Mouse (Mus musculus) hindbrain, embryonic 14.5 days (tissue): Measurements from ENCODE around the gene Dgkq. TPM values are rescaled to one million over a fixed set of nuclear protein-coding genes. Genes with fewer than 3 reads are reported as not detected.

ENCODE experiments used
- ATAC-seq: fragments of 200-750 bp; cut with Nextera tagmentation; 2 replicates; pipeline ENCODE4 v1.8.0; 2017; ENCODE audit warnings: moderate number of reproducible peaks, mild to moderate bottlenecking, moderate TSS enrichment, moderate library complexity; ENCODE audit not compliant: low FRiP score
- DNase-seq: peaks from one replicate; pipeline ENCODE4 v3.0.0-alpha.2; 2015; ENCODE audit warnings: low spot score
- H3K27ac ChIP-seq: fragments of 300-500 bp; sonication (generic); 2 replicates; pipeline ENCODE4 v1.5.1; 2014; ENCODE audit warnings: mild to moderate bottlenecking, moderate library complexity
- H3K27me3 ChIP-seq: fragments of 300-500 bp; sonication (generic); 2 replicates; pipeline ENCODE4 v1.6.1; 2014; ENCODE audit warnings: mild to moderate bottlenecking, low read length, mixed read lengths; ENCODE audit not compliant: control insufficient read depth, insufficient read depth
- H3K36me3 ChIP-seq: fragments of 300-500 bp; sonication (generic); replicated peaks from 2 replicates; pipeline ENCODE4 v1.6.1; 2014; ENCODE audit not compliant: control insufficient read depth, insufficient read depth
- H3K4me1 ChIP-seq: fragments of 300-500 bp; sonication (generic); replicated peaks from 2 replicates; pipeline ENCODE4 v1.6.1; 2014; ENCODE audit warnings: antibody characterized with exemption, low read length, mixed read lengths; ENCODE audit not compliant: control insufficient read depth, insufficient read depth
- H3K4me2 ChIP-seq: fragments of 300-500 bp; sonication (generic); replicated peaks from 2 replicates; pipeline ENCODE4 v1.6.1; 2014; ENCODE audit warnings: mild to moderate bottlenecking, moderate library complexity
- H3K4me3 ChIP-seq: fragments of 300-500 bp; sonication (generic); replicated peaks from 2 replicates; pipeline ENCODE4 v1.5.1; 2014; ENCODE audit warnings: mild to moderate bottlenecking, low read length
- H3K9ac ChIP-seq: fragments of 300-500 bp; sonication (generic); 2 replicates; pipeline ENCODE4 v1.6.1; 2014
- H3K9me3 ChIP-seq: fragments of 300-500 bp; sonication (generic); 2 replicates; pipeline ENCODE4 v1.6.1; 2016; ENCODE audit warnings: low read length; ENCODE audit not compliant: control insufficient read depth
- WGBS: fragments of 180-500 bp; shearing (Covaris S2); extraction: QIAGEN DNeasy Blood & Tissue Kit; methylation state at CpG from one replicate; pipeline ENCODE4 v1.1.7; 2014; 5-methylcytosine and 5-hydroxymethylcytosine counted together
- polyA plus RNA-seq: library from polyadenylated mRNA; unstranded; fragments of >200 nt; fragmentation: Nextera tagmentation; extraction: Ambion mirVana; gene quantifications from 2 replicates; pipeline ENCODE4 v1.2.1, GENCODE M21; 2014

Dgkq gene
- polyA plus RNA-seq, 1 experiment from 2014 or later: 25.3 TPM

DNA sequence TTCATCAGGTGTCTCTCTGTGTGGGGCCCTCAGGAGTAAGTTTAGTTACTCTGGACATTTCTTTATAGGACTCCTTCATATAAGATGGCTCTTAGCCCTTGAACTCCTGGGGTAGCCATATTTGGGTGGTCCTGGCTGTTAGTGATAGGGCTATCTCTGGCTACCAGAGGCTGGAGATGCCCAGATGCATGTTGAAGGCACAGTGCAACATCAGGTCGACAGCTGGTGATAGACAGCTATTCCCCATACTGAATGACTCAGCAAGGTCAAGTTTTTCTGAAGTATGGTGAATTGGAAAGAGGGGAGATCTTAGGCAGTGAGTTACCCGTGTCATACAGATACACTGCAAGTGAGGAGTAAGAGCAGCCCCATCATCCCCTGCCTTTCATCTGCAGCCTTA, 38.3 kb upstream of the Dgkq start:
- Histone ChIP-seq H3K4me3 (no peak overlapping the region), H3K27ac (no peak overlapping the region), H3K27me3 (no peaks in the 10 kb centered on the region), H3K4me1 (no peaks in the 10 kb centered on the region), H3K4me2 (no peak overlapping the region), H3K9ac (no peak overlapping the region), H3K36me3 (no peaks in the 10 kb centered on the region; the same call in 1 of the 2 replicates), H3K9me3 (no peaks in the 10 kb centered on the region)
- DNase-seq (no peak), ATAC-seq (no peak)
- 95% methylated on average over 2 of the region's 2 CpGs for whole genome bisulfite sequencing

DNA sequence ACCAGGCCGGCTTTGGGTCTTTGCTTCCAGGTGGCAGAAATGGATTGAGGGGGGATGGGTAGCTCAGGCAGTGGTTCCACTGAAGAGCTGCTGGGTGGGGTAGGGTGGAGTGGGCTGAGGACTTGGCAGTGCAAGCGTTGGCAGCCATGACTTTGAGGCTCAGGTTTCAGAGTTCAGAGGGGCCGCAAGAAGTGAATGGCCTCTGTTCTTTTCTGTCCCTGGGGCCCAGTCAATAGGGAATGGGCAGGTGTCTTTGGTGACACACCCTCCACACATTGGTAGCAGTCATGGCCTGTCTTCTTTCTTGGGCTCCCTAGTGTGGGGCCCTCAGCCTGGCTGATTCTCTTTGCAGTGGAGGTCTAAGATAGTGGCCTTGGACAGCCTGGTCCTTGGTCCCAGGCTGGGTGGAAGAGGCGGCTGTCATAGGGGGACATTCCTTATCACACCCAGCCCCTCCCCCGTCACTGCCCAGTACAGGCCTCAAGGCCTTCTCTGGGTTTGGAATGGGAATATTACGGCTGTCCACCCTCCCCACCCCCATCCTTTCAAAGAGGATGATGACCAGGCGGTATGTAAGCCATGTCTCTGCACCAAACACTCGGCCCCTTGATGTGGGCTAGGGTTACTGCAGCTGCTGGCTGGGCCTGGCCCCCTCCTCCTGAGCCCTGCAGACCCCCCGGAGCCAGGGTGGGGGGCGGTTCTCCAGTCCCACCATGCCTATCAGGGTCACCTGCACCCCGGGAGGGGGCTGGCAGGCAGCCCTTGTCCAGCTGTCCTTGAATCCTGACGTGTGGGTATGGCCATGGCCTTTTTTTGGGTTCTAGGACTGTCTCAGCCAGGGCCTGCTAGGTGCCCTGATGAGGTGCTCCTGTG, 34.5 kb upstream of the Dgkq start:
- Histone ChIP-seq H3K27ac (no peak overlapping the region), H3K4me2 (no peak overlapping the region), H3K27me3 (no peaks in the 10 kb centered on the region), H3K9me3 (no peaks in the 10 kb centered on the region), H3K36me3 (no peaks in the 10 kb centered on the region; the same call in 1 of the 2 replicates), H3K4me1 (no peaks in the 10 kb centered on the region), H3K4me3 (no peak overlapping the region), H3K9ac (no peak overlapping the region)
- ATAC-seq: no peak
- WGBS: 87% methylated on average over 12 of the region's 12 CpGs
- DNase-seq: no peak

DNA sequence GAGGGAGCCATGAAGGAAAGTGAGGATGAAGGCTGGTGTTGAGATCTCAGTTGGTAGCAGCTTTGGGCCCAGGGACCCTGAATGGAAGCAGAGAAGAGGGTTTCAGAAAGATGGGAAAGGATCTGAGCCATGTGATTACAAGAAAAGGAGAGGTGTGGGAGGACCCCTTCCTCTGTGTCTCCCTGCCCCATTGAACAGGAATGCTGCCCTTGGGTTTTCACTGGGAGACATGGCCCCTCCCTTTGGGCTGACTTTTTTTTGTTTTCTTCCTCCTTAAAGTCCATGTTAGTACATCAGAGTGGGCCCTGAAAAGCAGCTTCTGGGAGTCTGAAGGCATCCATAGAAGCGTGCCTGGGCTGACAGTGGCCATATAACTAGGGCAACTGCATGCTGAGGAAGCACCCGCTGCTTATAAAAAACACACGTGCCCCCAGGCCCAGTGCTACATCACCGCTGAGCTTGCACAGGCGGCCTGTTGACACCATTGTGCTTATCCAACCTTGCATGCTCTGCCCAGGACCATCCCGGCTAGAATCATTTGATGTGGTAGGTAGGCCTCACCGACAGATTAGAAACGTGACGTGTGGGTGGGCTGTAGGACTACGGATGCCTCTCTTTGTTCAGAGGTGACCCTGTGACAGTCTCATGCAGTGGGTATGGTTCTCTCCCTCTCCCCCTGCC, 32.0 kb upstream of the Dgkq start:
- no peak for DNase-seq

DNA sequence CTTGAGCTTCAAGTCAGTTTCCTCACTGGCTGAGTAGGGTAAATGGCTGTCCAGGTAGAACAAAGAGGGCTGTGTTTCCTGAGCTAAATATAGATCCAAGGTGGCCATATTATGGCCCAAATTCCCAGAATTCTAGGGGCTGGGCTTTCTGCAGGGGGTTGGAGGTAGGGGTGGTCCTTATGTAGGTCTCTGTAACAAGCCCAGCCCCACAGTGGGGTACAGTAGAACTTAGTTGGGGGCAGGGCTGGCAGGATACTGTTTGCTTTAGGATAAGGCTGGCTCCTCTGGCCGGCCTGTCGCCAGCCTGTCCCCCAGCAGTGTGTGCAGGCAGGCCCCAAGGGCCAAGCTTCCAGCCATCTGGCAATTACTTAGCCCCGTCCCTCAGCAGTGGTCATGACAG, 30.9 kb upstream of the Dgkq start:
- Histone ChIP-seq H3K4me2 (no peak overlapping the region), H3K36me3 (no peaks in the 10 kb centered on the region), H3K9me3 (no peaks in the 10 kb centered on the region), H3K9ac (no peak overlapping the region), H3K27ac (no peak overlapping the region), H3K4me1 (peaks cover 4% of the 10 kb centered on the region; the same call in 1 of the 2 replicates), H3K4me3 (no peak overlapping the region), H3K27me3 (peaks cover 4% of the 10 kb centered on the region; the same call in 1 of the 2 replicates)
- 48% methylated on average over 3 of the region's 3 CpGs for WGBS
- DNase-seq (no peak), ATAC-seq (no peak)

More for the DNA sequence above, 32.0 kb upstream of the Dgkq start:
- H3K27me3 ChIP-seq: no peaks in the 10 kb centered on the region
- 57% methylated on average over 10 of the region's 10 CpGs for WGBS
- no peaks in the 10 kb centered on the region for H3K9me3 ChIP-seq
- H3K9ac ChIP-seq: no peak overlapping the region
- no peak for ATAC-seq
- peaks cover 4% of the 10 kb centered on the region; the same call in 1 of the 2 replicates for H3K4me1 ChIP-seq
- no peak overlapping the region for H3K27ac ChIP-seq
- H3K4me2 ChIP-seq: no peak overlapping the region
- no peaks in the 10 kb centered on the region; the same call in 1 of the 2 replicates for H3K36me3 ChIP-seq
- no peak overlapping the region for H3K4me3 ChIP-seq

DNA sequence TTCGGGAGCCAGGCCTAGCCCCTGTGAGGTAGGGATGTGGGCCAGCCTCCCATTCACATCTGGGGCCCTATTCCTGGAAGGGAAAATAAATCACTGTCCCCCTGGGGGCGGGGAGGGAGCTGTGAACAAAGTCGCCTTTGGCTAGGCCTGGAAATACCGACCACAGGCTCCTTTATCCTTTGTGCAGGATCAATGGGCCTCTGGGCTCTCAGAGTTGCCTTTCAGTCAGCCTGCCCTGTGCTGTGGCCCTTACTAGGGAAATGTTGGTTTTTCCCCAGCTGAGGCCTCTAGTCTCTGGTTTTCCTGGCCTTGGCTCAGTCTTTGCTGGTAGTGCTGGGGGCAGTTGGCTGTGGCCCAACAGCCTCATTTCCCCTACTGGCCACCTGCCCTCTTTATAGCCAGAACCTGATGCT, 27.9 kb upstream of the Dgkq start:
- no peak overlapping the region for H3K9ac ChIP-seq
- DNase-seq (peak; percentile 52), ATAC-seq (peak; percentile 38; the same call in 1 of the 2 replicates)
- H3K9me3 ChIP-seq: no peaks in the 10 kb centered on the region
- no peak overlapping the region for H3K4me2 ChIP-seq
- 21% methylated on average over 4 of the region's 4 CpGs for WGBS
- peak overlapping the region; percentile 47 for H3K27ac ChIP-seq
- peaks cover 9% of the 10 kb centered on the region; the same call in 1 of the 2 replicates for H3K4me1 ChIP-seq
- no peaks in the 10 kb centered on the region for H3K36me3 ChIP-seq
- H3K4me3 ChIP-seq: no peak overlapping the region
- peaks cover 23% of the 10 kb centered on the region; the same call in 1 of the 2 replicates for H3K27me3 ChIP-seq

DNA sequence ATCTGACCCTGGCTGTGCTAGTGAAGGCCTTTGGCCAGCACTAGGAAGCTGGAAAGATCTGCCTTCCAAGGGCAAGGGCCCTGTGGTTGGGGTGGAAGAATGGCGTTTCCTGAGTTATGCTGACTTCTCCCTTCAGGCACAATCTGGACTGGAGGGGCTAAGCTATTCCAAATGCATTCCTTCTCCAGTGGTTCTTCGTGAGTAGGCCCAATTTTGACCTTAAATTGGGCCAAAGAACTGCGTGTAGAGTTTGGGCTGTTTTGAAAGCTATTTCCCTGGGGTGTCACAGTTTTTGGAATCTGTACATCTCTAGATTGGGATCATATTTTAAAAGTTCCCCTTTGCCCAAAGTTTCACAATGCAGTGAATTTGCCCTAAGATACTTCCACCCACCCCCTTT, 27.1 kb upstream of the Dgkq start:
- WGBS: 65% methylated on average over 3 of the region's 3 CpGs
- Histone ChIP-seq H3K4me2 (no peak overlapping the region), H3K9me3 (no peaks in the 10 kb centered on the region), H3K27me3 (peaks cover 30% of the 10 kb centered on the region; the same call in 1 of the 2 replicates), H3K4me3 (no peak overlapping the region), H3K9ac (no peak overlapping the region), H3K4me1 (peaks cover 9% of the 10 kb centered on the region; the same call in 1 of the 2 replicates), H3K27ac (peak overlapping the region; percentile 14; the same call in 1 of the 2 replicates), H3K36me3 (no peaks in the 10 kb centered on the region)
- DNase-seq: no peak
- ATAC-seq: no peak

DNA sequence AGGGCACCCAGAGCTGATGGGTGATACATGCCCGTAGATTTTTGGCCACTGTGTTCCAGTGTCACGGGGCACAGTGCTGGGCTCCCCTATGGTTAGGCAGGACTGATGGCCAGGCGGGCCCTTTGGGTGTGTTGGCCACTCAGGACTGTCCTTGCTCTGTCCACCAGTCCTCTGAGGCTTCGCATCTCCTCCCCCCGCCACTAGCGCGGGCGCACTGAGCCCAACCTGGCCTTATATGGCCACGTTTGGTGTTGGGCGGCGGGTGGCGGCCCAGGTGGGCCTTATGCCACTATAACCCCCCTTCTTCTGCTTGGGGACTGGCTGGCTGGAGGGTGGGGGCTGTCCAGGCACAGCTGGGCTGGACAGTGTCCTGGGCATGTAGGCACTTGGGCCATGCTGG, 26.4 kb upstream of the Dgkq start:
- no peak for ATAC-seq
- no peak for DNase-seq
- Histone ChIP-seq H3K9ac (no peak overlapping the region), H3K9me3 (no peaks in the 10 kb centered on the region), H3K4me3 (no peak overlapping the region), H3K27me3 (peaks cover 30% of the 10 kb centered on the region; the same call in 1 of the 2 replicates), H3K36me3 (no peaks in the 10 kb centered on the region), H3K4me2 (no peak overlapping the region), H3K27ac (no peak overlapping the region), H3K4me1 (peaks cover 9% of the 10 kb centered on the region; the same call in 1 of the 2 replicates)
- WGBS: 95% methylated on average over 12 of the region's 12 CpGs

DNA sequence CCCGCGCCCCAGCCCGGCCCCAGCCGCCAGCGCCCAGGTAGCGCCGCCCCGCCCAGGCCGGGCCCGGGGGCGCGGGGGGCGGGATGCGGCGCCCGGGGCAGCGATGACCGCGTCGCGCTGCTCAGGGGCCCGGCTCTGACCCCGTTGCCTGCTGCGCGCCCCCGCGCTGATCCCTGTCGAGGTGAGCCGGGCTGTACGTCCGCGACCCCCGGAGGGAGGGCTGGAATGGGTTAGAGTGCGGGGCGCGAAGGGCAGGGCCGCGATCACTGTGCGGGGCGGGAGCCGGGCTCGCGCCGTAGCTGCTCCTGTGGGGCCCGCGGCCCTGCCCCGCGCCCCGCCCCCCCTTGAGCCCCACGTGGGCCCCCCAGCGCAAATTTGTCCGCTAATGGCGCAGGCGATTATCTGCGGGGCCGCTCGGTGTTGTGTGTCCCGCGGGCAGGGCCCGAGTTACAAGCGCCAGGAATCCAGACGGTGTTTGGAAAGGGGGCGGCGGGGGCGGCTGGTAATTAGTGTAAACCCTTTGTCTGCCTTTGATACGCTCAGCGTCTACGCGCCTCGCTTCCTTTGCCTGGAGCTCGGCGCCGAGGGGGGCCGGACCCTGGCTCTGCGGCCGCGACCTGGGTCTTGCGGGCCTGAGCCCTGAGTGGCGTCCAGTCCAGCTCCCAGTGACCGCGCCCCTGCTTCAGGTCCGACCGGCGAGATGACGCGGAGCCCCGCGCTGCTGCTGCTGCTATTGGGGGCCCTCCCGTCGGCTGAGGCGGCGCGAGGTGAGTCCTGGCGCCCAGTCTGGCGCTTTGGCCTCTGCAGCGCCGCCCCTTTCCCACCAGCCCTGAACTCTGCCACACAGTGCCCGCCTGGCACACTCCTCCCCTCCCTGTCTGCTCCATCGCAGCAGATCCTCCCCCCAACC, 25.1 kb upstream of the Dgkq start:
- Histone ChIP-seq H3K27ac (no peak overlapping the region), H3K4me3 (peak overlapping the region; percentile 50), H3K27me3 (peaks cover 30% of the 10 kb centered on the region; the same call in 1 of the 2 replicates), H3K9ac (peak overlapping the region; percentile 50), H3K9me3 (no peaks in the 10 kb centered on the region), H3K36me3 (no peaks in the 10 kb centered on the region), H3K4me1 (peaks cover 9% of the 10 kb centered on the region; the same call in 1 of the 2 replicates), H3K4me2 (peak overlapping the region; percentile 89)
- under 1% methylated on average over 84 of the region's 99 CpGs for WGBS
- ATAC-seq: peak; percentile 44
- no peak for DNase-seq
